Mouse (Mus musculus): ENCODE results near the gene Ccdc142.

- TF ChIP-seq CTCF (IDR thresholded peaks at IDR 0.05; ENCODE audit: insufficient read depth, low read length) (no peak), POLR2A (IDR thresholded peaks at IDR 0.05; ENCODE audit: borderline replicate concordance, extremely low read depth, low read depth, low read length) (peak; percentile 75)
Measured at GRCm38 (mm10) chr6:83054074-83054851, 47.1 kb upstream of the Ccdc142 start, which contains the start of gene Aup1.

All from lung, adult 2 months (tissue).